Mouse (Mus musculus) heart, postnatal 0 days (tissue): ENCODE measurements around the gene Rab35. TPM values are rescaled to one million over a fixed set of nuclear protein-coding genes. Genes with fewer than 3 reads are reported as not detected.

Experiments
- ATAC-seq: fragments of 200-750 bp; cut with Nextera tagmentation; 2 replicates; pipeline ENCODE4 v1.8.0; 2017; ENCODE audit warnings: low read depth, moderate number of reproducible peaks, moderate library complexity; ENCODE audit not compliant: insufficient read depth
- DNase-seq: peaks from one replicate; pipeline ENCODE4 v3.0.0-alpha.2; 2016; ENCODE audit warnings: low spot score
- H3K27ac ChIP-seq: fragments of 300-500 bp; sonication (generic); 2 replicates; pipeline ENCODE4 v1.5.1; 2014; ENCODE audit warnings: low read depth, mild to moderate bottlenecking
- H3K27me3 ChIP-seq: fragments of 300-500 bp; sonication (generic); 2 replicates; pipeline ENCODE4 v1.6.1; 2014; ENCODE audit warnings: low read length, mixed read lengths; ENCODE audit not compliant: control insufficient read depth, insufficient read depth
- H3K36me3 ChIP-seq: fragments of 300-500 bp; sonication (generic); replicated peaks from 2 replicates; pipeline ENCODE4 v1.6.1; 2014; ENCODE audit warnings: low read length, mixed read lengths; ENCODE audit not compliant: control insufficient read depth, insufficient read depth
- H3K4me1 ChIP-seq: fragments of 300-500 bp; sonication (generic); 2 replicates; pipeline ENCODE4 v1.6.1; 2014; ENCODE audit warnings: antibody characterized with exemption; ENCODE audit not compliant: control insufficient read depth, insufficient read depth
- H3K4me2 ChIP-seq: fragments of 300-500 bp; sonication (generic); 2 replicates; pipeline ENCODE4 v1.6.1; 2014; ENCODE audit warnings: low read depth, mild to moderate bottlenecking, low read length, moderate library complexity
- H3K4me3 ChIP-seq: fragments of 300-500 bp; sonication (generic); 2 replicates; pipeline ENCODE4 v1.5.1; 2014; ENCODE audit warnings: low read depth, low read length
- H3K9ac ChIP-seq: fragments of 300-500 bp; sonication (generic); replicated peaks from 2 replicates; pipeline ENCODE4 v1.6.1; 2014; ENCODE audit warnings: low read depth, low read length, mixed read lengths
- H3K9me3 ChIP-seq: fragments of 300-500 bp; sonication (generic); replicated peaks from 2 replicates; pipeline ENCODE4 v1.6.1; 2016; ENCODE audit warnings: low read length; ENCODE audit not compliant: control insufficient read depth
- CTCF ChIP-seq: IDR thresholded peaks from 2 replicates; pipeline ENCODE4 v1.5.1; 2016; ENCODE audit warnings: antibody characterized with exemption, control low read depth, low read depth
- EP300 ChIP-seq: IDR thresholded peaks from 2 replicates; pipeline ENCODE4 v1.6.1; 2016; ENCODE audit warnings: antibody characterized with exemption, low read depth
- WGBS: fragments of 180-500 bp; shearing (Covaris S2); extraction: QIAGEN DNeasy Blood & Tissue Kit; methylation state at CpG from one replicate; pipeline ENCODE4 v1.1.7; 2014; 5-methylcytosine and 5-hydroxymethylcytosine counted together
- microRNA-seq: library from miRNA; unstranded; fragments of <30 nt; microRNA quantifications from one replicate; pipeline ENCODE4, GENCODE M21; 2016
- polyA plus RNA-seq: library from polyadenylated mRNA; unstranded; fragments of >200 nt; fragmentation: Nextera tagmentation; extraction: Ambion mirVana; gene quantifications from 2 replicates; pipeline ENCODE4 v1.2.1, GENCODE M21; 2015
- total RNA-seq: library from RNA; depleted of rRNA; stranded (reverse); fragments of >200 nt; gene quantifications from 2 replicates; pipeline ENCODE4 v1.2.3, GENCODE M21; 2014; ENCODE audit warnings: low replicate concordance; rRNA removed

Gene Rab35
- total and polyA plus RNA-seq, 2 experiments from 2014 or later = 14.1 to 37.4 TPM

- no peak overlapping the region for H3K9ac ChIP-seq
- no peak overlapping the region for H3K4me2 ChIP-seq
- TF ChIP-seq CTCF (no peak), EP300 (no peak)
- no peak for DNase-seq
- no peak overlapping the region for H3K27ac ChIP-seq
- no peaks in the 10 kb centered on the region for H3K36me3 ChIP-seq
- H3K4me1 ChIP-seq = no peaks in the 10 kb centered on the region
- no peaks in the 10 kb centered on the region for H3K9me3 ChIP-seq
- no peak for ATAC-seq
- no peaks in the 10 kb centered on the region for H3K27me3 ChIP-seq
- H3K4me3 ChIP-seq = no peak overlapping the region
- WGBS = 61% methylated on average over 3 of the region's 3 CpGs
Observed at GRCm38 (mm10) chr5:115693271-115693670, 61.6 kb downstream of the Rab35 start.

GRCm38 (mm10) chr5:115695191-115695770, 63.6 kb downstream of the Rab35 start:
- Histone ChIP-seq H3K9ac (no peak overlapping the region), H3K4me1 (no peaks in the 10 kb centered on the region), H3K36me3 (no peaks in the 10 kb centered on the region), H3K27me3 (no peaks in the 10 kb centered on the region), H3K4me3 (no peak overlapping the region), H3K27ac (no peak overlapping the region), H3K9me3 (no peaks in the 10 kb centered on the region), H3K4me2 (no peak overlapping the region)
- TF ChIP-seq EP300 (no peak), CTCF (no peak)
- no peak for ATAC-seq
- 68% methylated on average over 6 of the region's 6 CpGs for WGBS
- no peak for DNase-seq

GRCm38 (mm10) chr5:115696811-115697210, 65.1 kb downstream of the Rab35 start:
- Histone ChIP-seq H3K9me3 (no peaks in the 10 kb centered on the region), H3K27ac (no peak overlapping the region), H3K4me3 (no peak overlapping the region), H3K27me3 (no peaks in the 10 kb centered on the region), H3K9ac (no peak overlapping the region), H3K4me1 (no peaks in the 10 kb centered on the region), H3K4me2 (no peak overlapping the region), H3K36me3 (no peaks in the 10 kb centered on the region)
- WGBS = 70% methylated on average over 5 of the region's 5 CpGs
- DNase-seq = no peak
- ATAC-seq = no peak
- TF ChIP-seq CTCF (no peak), EP300 (no peak)

Small RNAs within 50 kb of the gene (microRNA-seq; reads per million reads assigned to microRNA genes)
- gene Mir7030 = not detected

Other genes with a start within 250 kb of the Rab35 start
- gene Msi1, start 202.3 kb upstream of the Rab35 start, total RNA-seq = 2.5 and 5.6 TPM in 2 replicates
- gene Msi1, start 202.3 kb upstream of the Rab35 start, polyA plus RNA-seq = 0.99 and 1.1 TPM in 2 replicates
- gene Pla2g1b, start 165.6 kb upstream of the Rab35 start, total RNA-seq = not detected in 2 replicates
- not detected in 2 replicates for gene Pla2g1b, start 165.6 kb upstream of the Rab35 start, polyA plus RNA-seq
- gene Sirt4, start 147.2 kb upstream of the Rab35 start, total RNA-seq = 13.8 and 29.0 TPM in 2 replicates
- 14.5 and 15.4 TPM in 2 replicates for gene Sirt4, start 147.2 kb upstream of the Rab35 start, polyA plus RNA-seq
- 66.6 and 68.8 TPM in 2 replicates for gene Pxn, start 125.2 kb upstream of the Rab35 start, total RNA-seq
- 19.3 and 19.9 TPM in 2 replicates for gene Pxn, start 125.2 kb upstream of the Rab35 start, polyA plus RNA-seq
- 2,397 and 2,522 TPM in 2 replicates for gene Rplp0, start 72.4 kb upstream of the Rab35 start, total RNA-seq
- 877 and 933 TPM in 2 replicates for gene Rplp0, start 72.4 kb upstream of the Rab35 start, polyA plus RNA-seq
- 38.3 and 42.8 TPM in 2 replicates for gene Gcn1l1, start 66.7 kb upstream of the Rab35 start, total RNA-seq
- gene Gcn1l1, start 66.7 kb upstream of the Rab35 start, polyA plus RNA-seq = 12.9 and 13.6 TPM in 2 replicates
- gene Bicdl1, start 99.7 kb downstream of the Rab35 start, total RNA-seq = 6.9 and 10.7 TPM in 2 replicates
- 9.0 and 9.6 TPM in 2 replicates for gene Bicdl1, start 99.7 kb downstream of the Rab35 start, polyA plus RNA-seq
- 11.5 and 17.4 TPM in 2 replicates for gene Cit, start 213.4 kb downstream of the Rab35 start, total RNA-seq
- 4.1 and 4.9 TPM in 2 replicates for gene Cit, start 213.4 kb downstream of the Rab35 start, polyA plus RNA-seq